Mouse (Mus musculus): ENCODE measurements around the gene Wdr73.
"Not testable (repeated sequence)": the region's sequence is repeated elsewhere in the genome, so short reads cannot be mapped to it uniquely, and the experiment has no call there.

Gene Wdr73

GRCm38 (mm10) chr7:80900944-80901501 is at the start of gene Wdr73:
Gene Wdr73 (minus strand): TSS chr7:80901269.
- peak; percentile 88 for DNase-seq (ENCODE audit: low spot score)

DNA sequence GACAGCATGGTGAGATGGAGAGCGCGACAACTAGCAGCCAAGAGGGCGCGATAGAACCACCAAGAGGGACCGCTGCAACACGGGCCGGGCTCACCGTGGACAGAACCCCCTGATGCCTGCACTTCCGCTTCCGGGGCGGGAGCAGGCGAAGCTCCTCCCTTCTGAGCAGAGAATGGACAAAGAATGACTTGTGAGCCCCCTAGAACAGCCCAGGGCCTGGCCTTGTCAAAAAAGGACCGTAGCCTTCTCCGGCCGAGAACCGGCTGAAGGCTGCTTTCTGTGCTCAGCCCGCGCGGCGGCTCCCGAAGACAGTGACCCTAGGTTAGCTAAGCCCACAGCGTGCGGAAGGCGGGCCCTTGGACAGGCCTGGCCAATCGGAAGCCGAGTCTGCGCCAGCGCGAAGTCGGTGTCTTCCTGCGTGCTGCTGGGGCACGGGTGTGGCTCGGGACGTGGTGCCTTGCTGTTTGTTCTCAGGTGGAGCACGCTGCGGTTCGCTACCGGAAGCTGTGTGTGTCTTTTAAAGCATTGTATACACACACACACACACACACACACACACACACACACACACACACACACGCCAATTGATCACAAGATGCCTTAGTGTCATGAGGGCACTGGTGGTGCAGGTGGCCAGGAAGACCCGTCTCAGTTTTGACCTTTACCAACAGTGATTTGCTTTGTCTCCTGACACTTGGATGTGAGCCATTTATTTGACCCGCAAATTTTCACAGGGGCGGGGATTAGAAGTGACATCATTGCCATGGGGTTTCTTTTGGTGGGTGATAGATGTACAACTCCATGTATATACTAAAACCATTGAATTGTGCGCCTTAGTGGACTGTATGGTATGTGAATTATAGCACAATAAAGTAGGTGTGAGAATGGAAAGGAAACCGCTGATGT is 46.6 kb upstream of the Wdr73 start, which contains the start of gene Sec11a:
Gene Sec11a, minus strand, starts transcription at position 336 of the 906 bp plus-strand sequence.
- DNase-seq (ENCODE audit: low spot score): peak; percentile 91

DNA sequence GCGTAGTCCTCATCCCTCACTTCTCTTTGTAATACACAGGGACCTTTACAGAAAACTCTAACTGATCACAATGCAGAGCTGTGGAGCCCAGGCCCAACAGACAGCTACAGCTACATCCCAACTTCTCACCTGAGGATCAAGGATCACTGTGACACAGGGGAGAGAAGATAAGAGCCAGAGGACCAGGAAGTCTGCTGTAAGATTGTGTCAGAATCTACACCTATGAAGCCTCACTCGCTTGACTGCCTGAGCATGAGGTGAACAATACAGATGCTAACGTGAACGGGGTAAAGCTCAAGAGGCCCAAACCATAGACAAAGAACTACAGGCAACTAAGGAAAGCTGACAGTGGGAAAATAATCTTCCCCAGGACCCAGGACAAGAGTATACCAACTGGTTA is 38.7 kb upstream of the Wdr73 start:
- no peak for DNase-seq (ENCODE audit: low spot score)

DNA sequence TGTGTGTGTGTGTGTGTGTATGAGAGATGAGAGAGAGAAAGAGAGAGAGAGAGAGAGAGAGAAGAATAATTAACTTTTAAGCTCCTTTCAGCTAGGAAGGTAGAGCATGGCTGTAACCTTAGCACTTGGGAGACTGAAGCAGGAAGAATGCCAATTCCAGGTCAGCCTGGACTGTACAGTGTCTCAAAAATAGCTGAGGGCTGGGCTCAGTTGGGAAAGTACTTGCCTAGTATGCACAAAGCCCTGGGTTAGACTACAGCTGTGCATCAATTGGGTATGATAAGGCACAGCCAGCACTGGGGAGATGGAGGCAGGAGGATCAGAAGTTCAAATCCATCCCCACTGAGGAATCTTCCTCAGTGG is 36.2 kb upstream of the Wdr73 start:
- DNase-seq (ENCODE audit: low spot score): not testable (repeated sequence)

DNA sequence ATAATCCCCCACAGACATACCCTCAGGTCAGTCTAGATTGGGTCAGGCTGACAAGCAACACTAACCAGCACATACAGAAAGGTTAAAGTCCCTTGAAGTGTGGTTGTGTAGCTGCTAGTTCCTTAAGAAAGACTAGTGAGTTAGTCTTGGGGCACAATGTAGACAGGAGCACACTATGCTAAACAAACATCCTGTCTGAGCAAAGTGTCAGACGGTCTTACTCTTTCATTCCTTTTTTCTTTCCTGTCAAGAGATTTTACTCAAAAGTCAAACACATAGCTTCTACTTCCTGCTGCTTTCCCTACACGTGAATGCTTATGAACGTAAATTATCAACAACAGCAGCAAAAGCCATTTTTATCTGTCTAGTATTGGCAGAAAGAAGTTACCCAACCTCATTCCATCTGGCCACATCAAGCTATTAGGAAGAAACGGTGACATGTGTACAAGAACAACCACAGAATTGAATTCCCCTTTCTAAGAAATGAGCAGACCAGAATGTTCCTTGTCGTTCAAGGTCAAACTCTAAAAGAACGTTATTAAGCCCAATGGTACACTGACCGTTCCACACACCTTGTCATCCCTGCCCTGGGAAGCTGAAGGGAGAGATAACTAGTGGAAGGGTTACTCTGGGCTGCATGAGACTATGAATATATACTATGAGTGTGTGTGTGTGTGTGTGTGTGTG is 35.7 kb upstream of the Wdr73 start:
- not testable (repeated sequence) for DNase-seq (ENCODE audit: low spot score)

- DNase-seq (ENCODE audit: low spot score): no peak
Measured at GRCm38 (mm10) chr7:80935834-80936233, 34.8 kb upstream of the Wdr73 start.

DNA sequence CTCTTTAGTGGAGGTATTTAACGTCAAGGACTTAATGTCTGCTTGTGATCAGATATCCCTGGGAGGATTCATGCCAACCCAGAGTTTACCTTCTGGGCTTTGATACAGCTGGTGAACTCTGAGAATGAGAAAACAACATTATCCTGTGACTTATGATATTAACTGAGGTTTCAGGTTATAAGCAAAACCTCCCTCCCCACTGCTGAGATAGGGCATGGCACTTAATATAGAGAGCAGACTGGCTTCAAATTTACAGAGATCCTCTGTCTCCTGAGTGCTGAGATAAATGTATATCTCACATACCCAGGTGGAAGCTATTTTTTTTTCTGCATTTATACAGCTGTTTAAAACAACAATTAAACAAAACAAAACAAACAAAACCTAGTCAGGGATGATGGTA is 31.7 kb upstream of the Wdr73 start:
- no peak for DNase-seq (ENCODE audit: low spot score)

GRCm38 (mm10) chr7:80931618-80932207 is 30.6 kb upstream of the Wdr73 start:
- DNase-seq (ENCODE audit: low spot score): no peak

DNA sequence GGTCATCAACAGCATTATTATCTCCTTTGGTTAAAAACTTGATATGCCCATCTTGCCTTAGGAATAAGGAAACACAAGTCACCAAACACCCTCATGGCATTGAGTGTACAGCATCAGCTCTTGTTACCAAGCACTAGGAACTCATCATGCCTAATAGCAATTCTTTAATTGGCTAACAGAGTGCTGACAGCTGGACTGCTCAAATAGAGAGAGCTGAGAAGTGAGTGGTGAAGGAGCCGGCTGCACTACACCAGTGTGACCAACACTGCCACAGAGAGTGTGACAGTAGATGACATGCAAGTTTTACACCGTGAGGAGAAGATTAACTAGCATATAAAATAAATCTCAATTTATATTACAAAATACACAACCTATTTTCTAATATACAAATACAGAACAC is 22.1 kb upstream of the Wdr73 start:
- no peak for DNase-seq (ENCODE audit: low spot score)

DNA sequence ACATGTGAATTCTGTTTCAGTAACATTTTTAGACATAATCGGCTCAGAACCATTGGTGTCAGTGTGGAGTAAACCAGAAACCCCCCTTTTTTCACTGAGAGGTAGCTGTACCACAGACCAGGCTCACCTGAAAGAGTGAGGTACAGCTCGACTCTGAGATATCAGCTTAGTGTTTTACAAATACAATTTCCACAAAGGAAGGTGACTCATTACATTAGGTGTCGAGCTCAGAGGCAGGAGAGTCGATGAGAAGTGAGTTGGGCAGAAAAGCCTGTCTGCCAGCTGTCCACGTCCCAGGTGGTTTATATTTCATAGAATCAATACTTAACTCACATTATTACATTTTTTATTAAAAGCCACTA is 18.6 kb upstream of the Wdr73 start:
- no peak for DNase-seq (ENCODE audit: low spot score)

- no peak for DNase-seq (ENCODE audit: low spot score)
Measured at GRCm38 (mm10) chr7:80918982-80919646, 18.0 kb upstream of the Wdr73 start.

GRCm38 (mm10) chr7:80917916-80918465 is 16.9 kb upstream of the Wdr73 start:
- DNase-seq (ENCODE audit: low spot score): no peak

DNA sequence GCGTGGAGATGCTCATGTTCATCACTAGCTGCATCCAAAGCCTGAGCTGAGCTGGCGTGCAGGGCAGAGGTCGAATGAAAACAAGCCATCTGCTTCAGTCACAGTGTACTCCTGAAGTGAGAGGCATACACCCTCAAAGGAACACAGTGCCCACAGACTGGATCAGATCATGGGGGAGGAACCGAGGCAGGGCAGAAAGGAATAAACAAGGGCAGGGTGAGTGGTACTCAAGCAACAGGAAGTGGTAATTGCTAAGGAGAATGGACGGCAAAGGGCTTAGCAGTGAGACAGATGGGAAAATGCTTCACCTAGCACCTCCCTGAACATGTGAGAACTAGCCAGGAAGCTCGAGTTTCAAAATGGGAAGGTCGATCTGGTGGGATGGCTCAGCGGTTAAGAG is 11.4 kb upstream of the Wdr73 start:
- no peak for DNase-seq (ENCODE audit: low spot score)

GRCm38 (mm10) chr7:80911053-80911452 is 10.0 kb upstream of the Wdr73 start:
- no peak for DNase-seq (ENCODE audit: low spot score)

GRCm38 (mm10) chr7:80904921-80905515 is 3.9 kb upstream of the Wdr73 start, which contains the start of gene Nmb:
Gene Nmb (minus strand): TSS chr7:80905076.
- peak; percentile 66 for DNase-seq (ENCODE audit: low spot score)

DNA sequence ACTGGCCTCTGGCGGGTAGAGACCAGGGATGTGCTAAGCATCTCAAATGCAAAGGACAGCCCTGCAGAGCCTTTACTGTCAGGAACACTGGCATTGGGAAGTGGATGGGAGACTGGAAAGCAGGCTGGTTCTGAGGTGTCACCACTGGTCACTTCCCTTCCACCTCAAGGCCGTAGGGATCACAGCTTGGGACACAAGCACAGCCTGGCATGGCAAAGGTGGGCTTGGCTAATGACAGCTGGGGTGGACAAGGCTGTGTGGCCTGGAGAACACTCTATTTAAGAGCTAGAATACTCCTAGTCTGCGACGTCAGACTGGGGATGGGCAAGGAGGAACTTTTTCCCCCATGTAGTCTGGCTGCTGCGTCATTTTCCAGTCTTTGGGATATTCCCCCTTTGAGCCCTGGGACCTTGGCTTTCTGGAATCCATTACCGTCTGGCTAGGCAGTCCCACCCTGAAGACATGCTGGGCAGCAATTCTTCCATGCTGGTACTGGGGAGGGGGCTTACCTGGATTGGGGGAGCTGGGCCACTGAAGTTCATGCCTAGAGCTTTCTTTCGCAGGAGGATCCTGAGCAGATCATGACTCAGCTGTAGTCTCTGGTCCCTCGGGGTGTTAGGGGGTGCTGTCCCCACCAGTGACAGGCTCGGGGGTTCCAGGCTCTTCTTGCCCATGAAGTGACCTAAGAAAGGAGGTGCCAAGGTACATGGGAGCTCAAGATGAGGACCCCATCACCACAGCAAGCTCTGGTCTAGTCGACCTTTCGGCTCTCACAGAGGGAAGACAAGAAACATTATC is 2.8 kb upstream of the Wdr73 start:
- DNase-seq (ENCODE audit: low spot score): no peak

- no peak for DNase-seq (ENCODE audit: low spot score)
Measured at GRCm38 (mm10) chr7:80901541-80902274, 639 bp upstream of the Wdr73 start.

DNA sequence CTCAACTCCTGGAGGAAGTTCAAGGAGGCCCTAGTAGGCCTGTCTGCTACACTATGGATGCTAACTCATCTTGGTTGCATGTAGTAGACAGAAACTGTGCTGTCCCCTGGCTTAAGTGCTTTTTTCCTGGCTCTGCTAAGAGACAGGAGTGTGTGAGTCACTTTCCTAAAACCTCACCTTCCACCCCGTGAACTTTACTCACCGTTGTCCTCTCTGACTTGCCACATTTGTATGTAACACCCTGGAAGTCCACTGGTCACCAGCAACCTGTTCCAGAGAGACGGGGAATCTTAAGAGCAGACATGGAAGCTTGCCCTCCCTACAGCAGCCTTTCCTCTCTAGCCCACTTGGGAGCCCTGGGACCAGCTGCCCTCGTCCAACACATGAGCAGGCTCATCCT is 3.3 kb downstream of the Wdr73 start:
- DNase-seq (ENCODE audit: low spot score): no peak

DNA sequence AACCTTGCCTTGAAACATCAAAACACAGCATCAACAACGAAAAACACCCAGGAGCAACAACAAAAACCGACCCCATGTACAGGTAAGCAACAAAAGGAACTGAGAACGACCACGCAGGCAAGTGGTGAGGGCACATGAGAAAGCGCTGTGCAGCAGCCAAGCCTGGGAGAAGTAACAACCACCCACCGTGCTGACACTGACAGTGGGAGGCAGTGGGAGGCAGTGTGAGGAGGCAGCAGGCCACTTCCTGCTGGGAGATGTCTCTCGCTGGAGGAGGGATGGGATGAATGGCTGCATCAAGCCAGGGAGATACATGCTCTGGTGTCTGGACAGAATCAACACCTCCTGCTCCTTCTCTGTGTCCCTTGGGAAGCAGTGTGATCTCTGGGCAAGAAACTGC is 3.9 kb downstream of the Wdr73 start:
- no peak for DNase-seq (ENCODE audit: low spot score)

All from urinary bladder, postnatal 25 days (tissue).